Mouse (Mus musculus) hindbrain, embryonic 10.5 days (tissue): ENCODE data around the gene Kcnip2. TPM values are rescaled to one million over a fixed set of nuclear protein-coding genes. Genes with fewer than 3 reads are reported as not detected.
"Not testable (repeated sequence)": the region's sequence is repeated elsewhere in the genome, so short reads cannot be mapped to it uniquely, and the experiment has no call there.

Experiments used
- DNase-seq: peaks from one replicate; pipeline ENCODE4 v3.0.0-alpha.2; 2017; ENCODE audit warnings: low spot score
- H3K27ac ChIP-seq: fragments of 300-500 bp; sonication (generic); 2 replicates; pipeline ENCODE4 v1.5.1; 2016; ENCODE audit warnings: mild to moderate bottlenecking, moderate library complexity
- H3K27me3 ChIP-seq: fragments of 300-500 bp; sonication (generic); 2 replicates; pipeline ENCODE4 v1.6.1; 2016; ENCODE audit warnings: mild to moderate bottlenecking; ENCODE audit not compliant: poor library complexity, insufficient read depth, severe bottlenecking
- H3K36me3 ChIP-seq: fragments of 300-500 bp; sonication (generic); 2 replicates; pipeline ENCODE4 v1.6.1; 2016; ENCODE audit warnings: mild to moderate bottlenecking, moderate library complexity
- H3K4me1 ChIP-seq: fragments of 300-500 bp; sonication (generic); replicated peaks from 2 replicates; pipeline ENCODE4 v1.6.1; 2016; ENCODE audit warnings: mild to moderate bottlenecking
- H3K4me3 ChIP-seq: fragments of 300-500 bp; sonication (generic); 2 replicates; pipeline ENCODE4 v1.5.1; 2016; ENCODE audit warnings: mild to moderate bottlenecking, moderate library complexity
- H3K9me3 ChIP-seq: fragments of 300-500 bp; sonication (generic); 2 replicates; pipeline ENCODE4 v1.6.1; 2016; ENCODE audit warnings: mild to moderate bottlenecking, moderate library complexity
- whole genome bisulfite sequencing: fragments of 180-500 bp; shearing (Covaris S2); methylation state at CpG from one replicate; pipeline ENCODE4 v1.1.7; 2016; 5-methylcytosine and 5-hydroxymethylcytosine counted together
- polyA plus RNA-seq: library from polyadenylated mRNA; unstranded; fragments of >200 nt; fragmentation: Nextera tagmentation; extraction: Ambion mirVana; gene quantifications from 2 replicates; pipeline ENCODE4 v1.2.1, GENCODE M21; 2016

Kcnip2 gene
- polyA plus RNA-seq, 1 experiment from 2014 or later: 0.71 TPM

DNA sequence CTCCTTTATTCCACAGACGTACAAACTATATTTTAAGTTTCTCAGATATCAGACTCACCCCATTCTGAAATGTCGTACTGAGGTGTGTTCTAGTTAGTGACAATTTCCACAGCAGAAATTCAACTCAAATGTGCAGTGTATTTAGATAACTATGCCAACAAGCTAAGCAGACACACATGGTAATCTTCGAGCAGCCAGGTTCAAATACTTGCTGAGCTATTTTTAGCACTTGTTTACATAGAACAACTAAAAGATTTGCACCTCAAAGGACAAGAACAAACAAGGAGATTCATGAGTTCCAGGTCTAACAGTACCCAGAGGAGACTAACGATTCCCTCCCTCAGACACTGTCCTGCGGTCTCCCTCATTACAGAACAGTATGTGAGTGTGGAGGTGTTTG lies 11.3 kb upstream of the Kcnip2 start:
- no peaks in the 10 kb centered on the region for H3K27me3 ChIP-seq
- no peak for DNase-seq
- peaks cover 6% of the 10 kb centered on the region; the same call in 1 of the 2 replicates for H3K36me3 ChIP-seq
- no peak overlapping the region for H3K27ac ChIP-seq
- H3K9me3 ChIP-seq: peaks cover 6% of the 10 kb centered on the region
- H3K4me3 ChIP-seq: no peak overlapping the region
- no peaks in the 10 kb centered on the region for H3K4me1 ChIP-seq
- 89% methylated on average over 5 of the region's 5 CpGs for WGBS

DNA sequence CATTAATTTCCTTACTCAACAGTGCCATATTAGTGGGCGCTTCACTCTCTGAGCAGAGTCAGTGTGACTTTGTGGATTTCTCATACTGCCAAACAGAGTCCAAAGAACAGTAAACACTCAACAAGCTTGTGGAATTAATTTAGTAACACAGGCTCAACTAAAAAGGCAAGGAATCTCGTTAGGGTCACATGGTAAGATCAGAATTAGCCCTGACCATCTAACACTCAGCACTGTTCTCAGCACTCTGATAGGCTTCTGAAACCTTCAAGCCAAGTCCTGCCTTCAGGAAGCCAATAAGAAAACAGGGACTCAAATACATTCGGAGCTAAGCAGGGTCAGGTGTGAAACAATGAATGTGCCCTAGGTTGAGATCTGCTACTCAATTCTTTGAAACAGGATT lies 10.3 kb upstream of the Kcnip2 start:
- Histone ChIP-seq H3K27me3 (no peaks in the 10 kb centered on the region), H3K4me1 (no peaks in the 10 kb centered on the region), H3K4me3 (no peak overlapping the region), H3K36me3 (peaks cover 6% of the 10 kb centered on the region; the same call in 1 of the 2 replicates), H3K9me3 (peaks cover 6% of the 10 kb centered on the region), H3K27ac (no peak overlapping the region)
- DNase-seq: no peak
- 87% methylated on average over 3 of the region's 3 CpGs for WGBS

DNA sequence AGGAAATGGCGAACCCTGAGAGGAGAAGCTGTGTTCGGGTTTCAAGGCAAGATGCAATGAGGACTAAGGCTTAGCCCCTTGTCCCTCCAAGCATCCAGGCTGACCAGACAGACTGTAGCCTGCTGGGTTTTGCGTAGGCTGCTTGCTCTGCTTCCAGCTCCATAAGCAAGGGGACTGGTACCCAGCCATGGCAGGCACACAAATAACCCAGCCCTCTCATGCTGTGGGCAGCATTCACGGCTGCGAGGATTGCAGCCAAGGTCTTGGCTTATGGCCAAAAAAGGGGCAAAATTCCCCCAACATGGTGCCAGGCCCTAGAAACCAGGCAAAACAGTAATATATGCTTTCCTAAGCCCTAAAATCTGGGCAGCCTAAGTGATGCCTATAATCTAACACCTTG lies 6.0 kb upstream of the Kcnip2 start:
- no peak for DNase-seq
- Histone ChIP-seq H3K27me3 (peaks cover 10% of the 10 kb centered on the region; the same call in 1 of the 2 replicates), H3K9me3 (no peaks in the 10 kb centered on the region), H3K4me3 (no peak overlapping the region), H3K4me1 (peaks cover 7% of the 10 kb centered on the region), H3K36me3 (0 out of 2 replicates have a peak, but pooled peaks cover 8% of the 10 kb centered on the region), H3K27ac (no peak overlapping the region)
- 83% methylated on average over 5 of the region's 5 CpGs for WGBS

DNA sequence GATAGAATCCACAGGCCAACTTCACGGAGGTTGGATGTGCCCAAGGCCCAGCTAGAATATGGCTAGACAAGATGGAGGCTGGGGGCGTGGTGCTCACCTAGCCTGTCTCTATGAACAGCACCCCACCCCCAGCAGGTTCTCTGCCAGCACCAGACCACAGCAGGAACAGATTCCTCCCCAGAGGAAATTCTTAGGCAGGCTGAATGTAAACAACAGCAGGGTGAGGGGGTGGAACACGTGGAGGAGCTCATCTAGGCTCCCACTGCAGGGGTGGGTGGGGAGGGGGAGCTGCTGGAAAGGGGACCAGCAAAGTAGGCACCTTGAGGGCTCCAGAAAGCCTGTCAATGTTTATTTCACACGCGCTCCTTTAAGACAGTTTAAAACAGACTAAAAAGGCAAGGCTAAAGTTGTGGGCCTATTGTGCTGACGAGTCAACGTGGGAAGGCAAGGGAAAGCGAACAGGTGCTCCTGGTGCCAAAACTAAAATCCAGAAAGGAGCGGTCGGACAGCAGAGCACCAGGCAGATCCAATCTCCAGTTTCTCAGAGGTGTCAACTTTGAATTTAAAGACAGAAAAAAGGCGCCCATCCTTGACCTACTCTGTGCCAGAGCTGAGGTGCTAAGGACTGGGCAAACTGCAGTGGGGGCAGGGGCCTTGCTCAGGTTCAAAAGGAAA lies 2.1 kb upstream of the Kcnip2 start:
- Histone ChIP-seq H3K27me3 (peaks cover 36% of the 10 kb centered on the region), H3K4me1 (peaks cover 36% of the 10 kb centered on the region), H3K27ac (no peak overlapping the region), H3K9me3 (no peaks in the 10 kb centered on the region), H3K4me3 (no peak overlapping the region), H3K36me3 (0 out of 2 replicates have a peak, but pooled peaks cover 8% of the 10 kb centered on the region)
- DNase-seq: no peak
- 71% methylated on average over 11 of the region's 11 CpGs for WGBS

DNA sequence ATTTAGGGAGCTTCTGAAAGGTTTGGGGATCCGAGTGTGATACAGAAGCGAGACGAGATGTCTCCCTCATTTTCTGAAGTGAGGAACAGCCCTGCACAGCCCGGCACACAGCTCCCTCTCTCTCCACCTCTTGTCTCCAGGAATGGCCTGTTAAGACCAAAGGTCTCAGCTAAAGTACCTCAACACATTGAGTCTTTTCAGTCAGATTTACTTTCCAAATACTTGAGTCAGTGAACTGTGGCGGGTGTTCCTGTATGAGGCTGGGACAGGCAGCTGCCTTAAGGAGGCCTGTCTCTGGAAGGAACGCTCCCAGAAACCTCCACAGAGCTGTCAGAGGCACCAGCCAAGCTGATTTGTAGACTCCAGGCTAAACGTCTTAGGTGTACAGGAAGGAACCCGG lies 866 bp upstream of the Kcnip2 start:
- Histone ChIP-seq H3K27ac (no peak overlapping the region), H3K27me3 (peaks cover 43% of the 10 kb centered on the region), H3K4me1 (peaks cover 48% of the 10 kb centered on the region), H3K9me3 (no peaks in the 10 kb centered on the region), H3K36me3 (0 out of 2 replicates have a peak, but pooled peaks cover 8% of the 10 kb centered on the region), H3K4me3 (peak overlapping the region; percentile 61; the same call in 1 of the 2 replicates)
- 19% methylated on average over 8 of the region's 8 CpGs for WGBS
- DNase-seq: no peak

DNA sequence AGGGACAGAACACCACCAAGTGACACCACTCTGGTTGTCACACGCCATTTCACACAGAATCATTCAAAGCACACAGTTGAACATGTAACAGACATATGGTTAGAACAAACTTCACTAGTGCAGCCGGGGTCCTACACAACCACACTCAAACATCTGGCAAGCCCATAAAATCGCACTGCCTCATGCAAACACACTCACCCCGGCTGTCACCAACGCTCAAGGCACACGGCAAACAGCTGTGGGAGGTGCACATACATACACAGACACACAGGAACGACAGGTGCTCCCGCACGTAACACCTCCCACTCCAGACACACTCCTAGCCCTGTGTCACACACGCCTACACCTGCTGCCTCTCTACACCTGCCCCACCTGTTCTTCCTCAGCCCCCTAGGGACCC lies 691 bp downstream of the Kcnip2 start:
- peaks cover 55% of the 10 kb centered on the region for H3K4me1 ChIP-seq
- DNase-seq: no peak
- H3K27ac ChIP-seq: peak overlapping the region; percentile 73
- peak overlapping the region; percentile 61 for H3K4me3 ChIP-seq
- peaks cover 53% of the 10 kb centered on the region for H3K27me3 ChIP-seq
- 0 out of 2 replicates have a peak, but pooled peaks cover 8% of the 10 kb centered on the region for H3K36me3 ChIP-seq
- WGBS: 63% methylated on average over 10 of the region's 10 CpGs
- no peaks in the 10 kb centered on the region for H3K9me3 ChIP-seq

DNA sequence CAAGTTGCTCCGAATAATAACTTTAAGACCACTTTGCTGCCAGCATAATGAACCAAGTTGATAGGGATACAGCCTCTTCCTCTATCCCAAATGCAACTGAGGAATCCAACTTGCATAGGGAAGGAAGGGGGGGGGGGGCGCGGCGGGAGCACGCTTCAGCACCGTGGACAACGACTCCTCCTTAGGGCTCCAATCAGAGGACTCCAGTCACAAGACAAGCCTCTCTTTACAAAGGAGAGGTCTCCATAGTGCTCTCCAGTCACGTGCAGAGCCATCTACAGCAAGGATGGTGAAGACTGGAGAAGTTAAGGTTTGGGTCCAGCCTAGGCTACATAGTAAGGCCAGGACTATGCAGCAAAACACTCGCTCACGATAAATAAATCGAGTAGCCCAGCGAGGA lies 2.1 kb downstream of the Kcnip2 start:
- WGBS: 10% methylated on average over 12 of the region's 12 CpGs
- Histone ChIP-seq H3K4me1 (peaks cover 55% of the 10 kb centered on the region), H3K9me3 (no peaks in the 10 kb centered on the region), H3K36me3 (0 out of 2 replicates have a peak, but pooled peaks cover 6% of the 10 kb centered on the region), H3K27me3 (peaks cover 53% of the 10 kb centered on the region), H3K27ac (no peak overlapping the region), H3K4me3 (no peak overlapping the region)
- peak; percentile 70 for DNase-seq

DNA sequence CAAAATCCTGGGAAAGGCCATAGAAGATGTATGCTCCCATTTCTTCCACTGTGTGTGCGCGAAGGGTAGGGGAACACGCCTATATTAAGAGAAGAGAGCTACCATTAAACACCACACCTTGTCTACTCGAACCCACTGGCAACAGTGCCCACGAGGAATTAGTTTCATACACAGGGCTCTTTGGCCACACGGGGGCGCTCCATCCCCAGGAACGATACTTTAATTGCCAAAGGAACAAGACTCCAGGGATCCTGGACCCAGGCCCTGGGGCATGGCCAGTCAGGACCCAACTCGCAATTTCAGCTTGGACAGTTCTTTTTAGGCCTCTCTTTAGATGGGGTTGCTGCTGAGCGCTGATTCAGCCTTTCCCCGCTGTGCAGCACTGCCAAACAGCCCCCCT lies 2.6 kb downstream of the Kcnip2 start:
- 7% methylated on average over 11 of the region's 11 CpGs for WGBS
- Histone ChIP-seq H3K4me1 (peaks cover 55% of the 10 kb centered on the region), H3K27ac (no peak overlapping the region), H3K9me3 (no peaks in the 10 kb centered on the region), H3K27me3 (peaks cover 53% of the 10 kb centered on the region), H3K36me3 (0 out of 2 replicates have a peak, but pooled peaks cover under 1% of the 10 kb centered on the region), H3K4me3 (no peak overlapping the region)
- DNase-seq: peak; percentile 83

DNA sequence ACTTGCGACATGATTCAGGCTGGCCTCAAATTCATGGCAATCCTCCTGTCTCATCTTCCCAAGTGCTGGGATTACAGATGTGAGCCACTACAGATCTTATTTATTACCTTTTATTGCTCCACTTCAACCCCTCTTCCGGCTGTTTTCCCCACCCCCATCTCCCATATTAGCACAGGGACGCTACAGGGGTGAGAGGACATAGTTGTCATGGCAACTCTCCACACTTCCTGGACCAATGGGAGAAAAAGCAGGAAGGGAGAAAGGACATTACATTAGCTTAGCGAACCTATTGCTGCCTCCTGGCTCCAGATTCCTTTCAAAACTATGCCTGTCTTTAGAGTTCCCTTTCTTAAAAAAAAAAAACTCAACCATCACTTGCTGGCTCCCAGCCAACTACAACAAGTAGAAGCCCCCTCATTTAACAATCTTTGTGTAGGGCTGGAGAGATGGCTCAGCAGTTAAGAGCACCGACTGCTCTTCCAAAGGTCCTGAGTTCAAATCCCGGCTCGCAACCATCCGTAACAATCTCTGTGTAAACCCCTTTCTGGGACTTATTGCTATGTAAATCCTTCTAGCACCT lies 3.1 kb downstream of the Kcnip2 start:
- H3K27ac ChIP-seq: no peak overlapping the region
- H3K36me3 ChIP-seq: no peaks in the 10 kb centered on the region
- DNase-seq: no peak
- 18% methylated on average over 8 of the region's 8 CpGs for WGBS
- no peaks in the 10 kb centered on the region for H3K9me3 ChIP-seq
- peaks cover 55% of the 10 kb centered on the region for H3K4me1 ChIP-seq
- peak overlapping the region; percentile 47 for H3K4me3 ChIP-seq
- peaks cover 51% of the 10 kb centered on the region for H3K27me3 ChIP-seq

DNA sequence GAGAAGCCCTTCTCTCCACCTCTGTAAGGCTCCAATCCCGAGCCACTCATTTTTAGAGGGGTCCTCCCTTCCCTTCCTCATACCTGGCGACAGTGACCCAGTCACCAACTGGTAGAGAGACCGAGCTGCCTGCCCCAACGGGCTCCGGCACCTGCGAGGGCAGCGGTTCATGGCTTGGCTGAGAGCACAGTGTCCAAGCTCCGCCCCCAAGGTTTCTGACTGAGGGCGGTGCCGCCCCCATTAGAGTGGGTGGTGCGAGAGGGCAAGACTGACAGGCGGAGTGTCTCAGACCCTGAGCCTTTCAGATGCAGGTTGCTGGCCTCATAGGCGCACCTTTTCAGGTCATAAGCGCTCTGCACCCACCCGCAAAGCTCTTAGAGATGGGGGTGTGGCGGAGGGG lies 3.7 kb downstream of the Kcnip2 start:
- Histone ChIP-seq H3K4me1 (peaks cover 51% of the 10 kb centered on the region), H3K9me3 (no peaks in the 10 kb centered on the region), H3K4me3 (peak overlapping the region; percentile 47), H3K27ac (peak overlapping the region; percentile 12; the same call in 1 of the 2 replicates), H3K36me3 (no peaks in the 10 kb centered on the region), H3K27me3 (peaks cover 45% of the 10 kb centered on the region)
- DNase-seq: peak; percentile 51
- WGBS: 2% methylated on average over 16 of the region's 16 CpGs

DNA sequence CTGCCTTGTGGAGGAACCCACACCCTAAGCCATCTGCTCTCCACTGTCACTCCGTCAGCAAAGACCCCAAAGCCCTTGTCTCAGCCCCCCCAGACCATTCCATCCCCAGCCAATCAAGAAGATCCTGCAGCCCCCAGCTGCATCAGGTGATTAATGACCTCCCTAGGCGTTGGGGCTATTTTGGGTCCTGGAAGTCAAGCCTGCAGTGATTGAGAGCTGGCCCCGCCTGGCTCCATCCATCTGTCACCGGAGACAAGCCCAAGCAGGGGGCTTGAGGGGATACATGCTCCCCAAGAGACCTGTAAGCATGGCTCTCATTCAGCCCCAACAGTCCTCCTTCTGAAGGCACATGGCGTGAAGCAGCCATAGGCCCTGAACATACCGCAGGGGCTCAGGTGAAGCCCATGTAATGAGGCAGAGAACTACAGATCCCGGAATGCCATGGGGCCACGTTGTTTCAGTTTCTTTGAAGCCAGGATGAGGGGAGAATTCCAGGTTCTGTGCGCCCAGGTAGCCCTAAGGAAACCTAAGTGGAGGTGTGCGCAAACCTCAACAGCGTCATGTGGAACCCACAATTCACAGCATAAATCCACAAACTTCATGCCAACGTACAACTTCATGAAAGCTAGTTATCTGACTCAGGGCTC lies 4.7 kb downstream of the Kcnip2 start:
- Histone ChIP-seq H3K9me3 (no peaks in the 10 kb centered on the region), H3K36me3 (no peaks in the 10 kb centered on the region), H3K27me3 (peaks cover 38% of the 10 kb centered on the region), H3K4me3 (no peak overlapping the region), H3K27ac (no peak overlapping the region), H3K4me1 (peaks cover 41% of the 10 kb centered on the region)
- 66% methylated on average over 12 of the region's 12 CpGs for WGBS
- DNase-seq: no peak

DNA sequence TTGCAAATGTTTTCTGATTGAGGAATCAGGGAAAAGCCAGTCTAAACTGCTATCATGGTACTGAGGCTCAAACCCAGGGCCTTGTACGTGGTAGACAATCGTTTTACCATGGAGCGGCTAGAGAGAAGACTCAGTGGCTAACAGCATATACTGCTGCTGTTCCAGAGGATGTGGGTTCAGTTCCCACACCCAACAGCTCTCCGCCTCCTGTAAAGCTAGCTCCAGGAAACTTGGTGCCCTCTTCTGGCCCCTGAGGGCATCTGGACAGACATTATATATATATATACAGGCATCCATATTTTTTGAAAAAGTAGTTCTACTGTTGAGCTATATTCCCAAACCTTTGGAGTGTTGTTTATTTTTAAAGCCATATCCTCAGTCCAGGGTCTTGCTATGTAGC lies 8.1 kb downstream of the Kcnip2 start:
- peaks cover 37% of the 10 kb centered on the region for H3K4me1 ChIP-seq
- H3K27ac ChIP-seq: no peak overlapping the region
- DNase-seq: no peak
- no peaks in the 10 kb centered on the region for H3K36me3 ChIP-seq
- peaks cover 21% of the 10 kb centered on the region for H3K27me3 ChIP-seq
- H3K9me3 ChIP-seq: no peaks in the 10 kb centered on the region
- no peak overlapping the region for H3K4me3 ChIP-seq
- WGBS: 91% methylated on average over 4 of the region's 4 CpGs

DNA sequence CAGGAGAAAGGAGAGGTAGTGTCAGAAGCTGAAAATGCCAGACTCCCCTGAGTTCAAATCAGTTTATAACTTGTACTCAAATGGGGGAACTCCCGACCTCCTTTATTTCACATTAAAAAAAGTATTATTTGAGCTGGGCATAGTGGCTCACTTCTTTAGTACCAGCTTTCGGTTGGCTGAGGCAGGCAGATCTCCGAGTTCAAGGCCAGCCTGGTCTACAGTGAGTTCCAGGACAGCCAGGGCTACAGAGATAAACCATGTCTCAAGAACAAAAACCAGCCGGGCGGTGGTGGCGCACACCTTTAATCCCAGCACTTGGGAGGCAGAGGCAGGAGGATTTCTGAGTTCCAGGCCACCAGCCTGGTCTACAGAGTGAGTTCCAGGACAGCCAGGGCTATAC lies 10.0 kb downstream of the Kcnip2 start:
- WGBS: 92% methylated on average over 6 of the region's 6 CpGs
- H3K4me1 ChIP-seq: peaks cover 20% of the 10 kb centered on the region
- not testable (repeated sequence) for H3K27ac ChIP-seq, H3K36me3 ChIP-seq, H3K9me3 ChIP-seq, H3K27me3 ChIP-seq, DNase-seq, H3K4me3 ChIP-seq
